Mouse (Mus musculus) gastrocnemius, adult 8-10 months (tissue): ENCODE results near the gene Fam189a1. TPM values are rescaled to one million over a fixed set of nuclear protein-coding genes. Genes with fewer than 3 reads are reported as not detected.

Experiments used
- DNase-seq, 2 experiments: peaks; one replicate each; pipeline ENCODE4 v3.0.0; 2022; ENCODE audit warnings: low spot score in 2 of 2
- total RNA-seq, 4 experiments: library from RNA; stranded (reverse); gene quantifications; 2 replicates each; pipeline ENCODE4 v1.2.4; 2022

Fam189a1 gene
- total RNA-seq, result not detected

DNA sequence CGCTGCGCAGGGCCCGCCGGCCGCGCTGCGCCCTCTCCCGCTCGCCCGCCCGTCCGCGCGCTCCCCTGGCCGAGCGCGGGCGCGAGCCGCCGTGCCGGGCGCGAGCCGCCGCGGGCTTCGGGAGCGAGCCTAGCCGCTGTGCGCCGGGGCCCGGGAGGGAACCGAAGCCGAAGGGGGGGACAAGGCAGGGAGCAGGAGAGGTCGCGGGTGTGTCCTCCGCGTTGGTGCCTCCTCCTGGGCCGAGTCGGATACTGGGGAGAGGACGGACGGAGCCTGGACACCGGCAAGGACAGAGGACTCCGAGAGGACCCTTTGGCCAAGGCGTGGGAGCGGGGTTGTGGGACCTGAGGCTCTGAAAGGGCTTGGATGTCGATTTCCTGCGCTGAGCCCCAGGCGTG lies at the start of gene Fam189a1:
Gene Fam189a1 (minus strand): TSS at position 57 of the 398 bp plus-strand sequence.
- DNase-seq, result no peak

DNA sequence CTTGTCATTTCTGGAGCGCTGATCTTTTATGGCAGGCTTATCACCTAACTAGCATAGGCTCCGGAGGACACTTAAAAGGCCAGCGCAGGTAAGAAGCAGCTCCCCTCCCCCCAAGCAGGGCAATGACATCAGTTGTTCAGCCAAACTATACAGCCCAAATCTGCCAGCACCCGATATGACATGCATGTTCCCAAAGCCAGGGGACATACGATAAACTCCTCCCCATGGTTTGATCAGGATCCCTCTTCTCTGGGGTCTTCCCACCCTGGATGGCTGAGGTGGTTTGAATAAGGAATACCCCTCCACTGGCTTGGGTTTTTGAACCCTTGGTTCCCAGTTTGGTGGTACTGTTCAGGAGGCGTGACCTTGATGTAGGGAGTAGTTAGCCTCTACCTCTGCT lies 49.7 kb upstream of the Fam189a1 start:
- DNase-seq, result no peak

DNA sequence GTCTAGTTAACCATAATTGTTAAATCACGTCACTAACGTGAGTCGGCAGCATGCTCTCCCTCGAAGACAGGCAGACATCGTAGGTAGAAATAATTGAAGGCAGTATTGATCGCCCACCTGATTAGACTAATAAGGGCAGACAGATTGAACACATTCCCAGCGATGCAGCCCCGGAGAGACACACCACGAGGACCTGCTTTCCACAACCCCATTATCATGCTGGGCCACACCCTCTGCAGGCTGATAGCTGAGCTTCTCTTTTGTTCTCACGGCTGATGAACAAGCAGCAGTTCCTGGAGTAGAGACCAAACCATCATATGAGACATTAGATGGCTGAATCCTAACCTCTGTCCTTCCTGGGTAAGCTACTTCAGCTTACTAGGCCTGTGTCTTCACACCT lies 46.3 kb upstream of the Fam189a1 start:
- no peak for DNase-seq

DNA sequence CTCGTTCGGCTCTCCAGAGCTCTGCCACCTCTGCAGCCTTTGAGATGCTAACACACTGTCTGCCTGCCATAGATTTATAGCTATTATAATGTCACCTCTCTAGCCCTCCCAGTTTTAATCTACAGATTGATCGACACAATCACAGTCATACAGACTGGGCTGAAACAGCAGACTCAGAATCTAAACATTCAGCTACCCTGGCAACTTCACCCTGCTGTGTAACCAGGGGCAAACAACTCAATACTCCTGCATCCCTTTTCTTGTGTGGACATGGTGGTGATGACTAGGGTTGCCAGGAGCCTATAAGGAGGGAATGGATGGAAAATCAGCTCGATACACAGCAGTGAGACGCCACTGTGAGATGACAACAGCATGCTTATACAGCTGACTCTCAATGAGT lies 24.3 kb upstream of the Fam189a1 start:
- DNase-seq, result no peak

DNA sequence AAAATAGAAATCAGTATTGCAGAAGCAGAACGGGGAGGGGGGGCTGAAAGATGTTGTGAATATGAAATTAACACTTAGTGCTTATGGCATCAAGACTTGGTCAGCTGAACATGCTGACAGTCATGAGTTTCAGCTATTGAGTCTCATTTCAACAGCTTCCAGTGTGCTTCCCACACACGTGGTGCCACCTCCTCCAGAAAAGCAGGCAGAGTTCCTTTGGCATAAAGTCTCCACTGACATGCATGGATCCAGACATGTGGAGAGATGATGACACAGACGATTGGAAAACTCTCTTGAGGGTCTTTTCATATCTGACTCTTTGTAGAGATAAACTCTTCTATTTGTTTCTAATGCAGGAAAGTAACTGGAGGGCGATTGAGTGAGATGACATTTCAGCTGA lies 14.4 kb upstream of the Fam189a1 start:
- no peak for DNase-seq

DNA sequence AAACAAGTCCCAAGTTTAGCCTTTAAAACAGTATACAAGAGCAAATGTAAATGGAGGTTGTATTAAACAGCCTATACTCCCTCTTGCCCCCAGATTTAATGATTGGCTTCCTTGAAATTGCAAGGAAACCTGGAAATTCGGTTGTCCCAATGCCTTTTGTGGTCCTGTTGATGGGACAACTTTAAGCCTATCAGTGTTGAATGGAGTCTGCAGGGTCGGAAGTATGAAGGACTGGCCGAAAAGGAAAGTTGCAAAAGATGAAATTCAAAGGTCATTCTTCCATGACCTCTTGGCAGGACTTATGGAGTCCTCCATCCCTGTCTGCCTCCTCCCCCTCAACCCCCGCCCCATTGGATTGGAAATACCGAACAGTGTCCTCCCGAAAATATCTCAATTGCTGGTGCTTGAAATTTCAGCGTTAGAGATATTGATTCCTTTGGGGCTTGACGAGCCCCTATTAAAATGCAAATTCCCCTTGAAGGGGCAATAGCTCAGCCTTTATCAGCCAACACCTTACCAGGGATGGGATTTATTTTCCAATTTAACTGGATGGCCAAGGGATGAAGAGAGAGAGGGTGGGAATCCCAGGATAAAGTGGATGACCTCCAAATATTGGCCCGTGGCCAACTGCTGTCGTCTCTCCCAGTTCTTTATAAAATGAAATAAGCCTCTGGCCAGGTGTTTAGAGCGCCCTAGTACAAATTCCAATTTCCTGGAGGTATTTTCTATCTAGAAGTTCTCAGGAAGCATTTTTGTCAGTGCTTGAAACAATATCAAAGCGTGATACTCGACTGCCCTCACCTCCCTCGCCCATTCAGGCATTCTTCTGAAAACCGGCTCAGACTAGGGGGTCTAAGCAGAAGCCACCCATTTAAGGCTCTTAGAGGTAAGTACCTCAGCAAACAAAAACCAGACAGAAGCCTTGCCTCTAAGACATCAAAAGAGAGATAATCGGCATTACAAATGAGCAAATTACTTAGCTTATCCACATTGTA lies 958 bp upstream of the Fam189a1 start:
- no peak for DNase-seq

DNA sequence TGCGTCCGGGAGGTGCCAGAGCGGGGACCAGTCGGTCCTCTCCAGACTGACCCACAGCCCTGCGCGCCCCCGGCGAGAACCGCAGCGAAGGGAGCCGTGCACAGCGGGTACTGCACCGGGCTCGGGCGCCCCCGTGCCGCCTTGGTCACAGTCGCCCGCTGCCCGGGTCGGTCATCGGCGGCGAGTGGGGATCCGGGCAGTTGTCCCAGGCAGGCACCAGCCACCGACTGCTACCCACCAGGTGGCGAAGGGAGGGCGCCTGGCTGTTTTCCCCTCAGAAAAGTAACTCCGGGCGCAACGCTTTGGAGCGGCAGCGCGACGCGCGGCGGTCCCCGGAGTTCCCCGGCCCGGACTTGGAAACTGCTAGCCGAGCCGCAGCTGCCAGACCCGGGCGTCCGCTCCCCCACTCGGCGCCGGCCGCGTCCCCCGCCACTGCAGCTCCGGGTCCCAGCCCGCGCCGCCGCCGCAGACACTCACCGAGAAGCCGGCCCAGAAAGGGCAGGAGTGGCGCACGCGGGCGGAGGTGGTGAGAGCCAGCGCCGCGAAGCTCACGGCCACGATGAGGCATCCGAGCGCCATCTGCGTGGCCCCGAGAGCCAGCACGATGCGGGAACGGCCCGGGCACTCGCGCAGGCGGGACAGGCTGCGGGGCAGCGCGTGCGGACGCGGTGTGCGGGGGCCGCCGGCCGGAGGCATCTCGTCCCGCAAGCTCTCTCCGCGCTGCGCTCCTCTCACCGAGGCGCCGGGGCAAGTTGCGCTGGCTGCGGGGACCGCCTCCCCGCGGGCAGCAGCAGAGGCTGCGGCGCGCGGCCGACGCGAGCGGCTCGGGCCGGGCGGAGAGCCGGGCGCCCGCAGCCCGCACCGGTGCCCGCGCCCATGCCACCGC lies 499 bp downstream of the Fam189a1 start:
- DNase-seq, result no peak

DNA sequence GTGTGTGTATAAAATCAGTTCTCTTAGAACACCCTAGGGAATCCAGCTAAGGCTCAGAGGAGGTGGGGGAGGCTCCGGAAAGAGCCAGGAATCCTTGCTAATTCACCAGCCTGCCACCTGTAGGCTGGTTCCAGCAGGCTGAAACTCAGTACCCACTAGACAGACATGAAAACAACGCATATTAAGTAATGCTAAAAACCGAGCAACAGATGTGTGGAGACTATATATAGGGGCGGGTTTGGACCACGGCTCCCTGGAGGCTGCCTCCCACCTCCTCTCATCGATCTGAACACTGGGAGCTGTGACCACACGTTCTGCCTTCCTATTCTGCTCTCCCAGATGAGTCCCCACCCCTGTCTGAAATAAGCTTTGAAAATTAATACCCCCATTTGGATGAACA lies 1.8 kb downstream of the Fam189a1 start:
- DNase-seq, result no peak

DNA sequence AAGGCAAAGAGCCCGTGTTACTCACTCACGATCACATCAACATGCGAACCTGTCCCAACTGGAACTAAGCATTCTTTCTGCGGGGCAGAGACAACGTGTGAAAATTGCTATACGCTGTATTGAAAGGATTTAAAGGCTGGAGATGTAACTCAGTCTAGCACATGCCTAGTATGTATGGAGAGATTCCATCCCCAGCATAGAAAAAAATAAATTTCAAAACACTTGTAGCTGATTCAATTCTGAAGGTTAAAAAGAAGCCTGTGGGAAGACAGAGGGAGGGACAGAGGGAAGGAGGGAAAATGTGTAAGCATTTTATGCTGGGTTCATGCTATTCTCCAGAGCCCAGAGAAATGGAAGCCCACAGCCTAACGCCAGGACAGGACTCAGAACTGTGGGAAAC lies 2.5 kb downstream of the Fam189a1 start:
- no peak for DNase-seq

DNA sequence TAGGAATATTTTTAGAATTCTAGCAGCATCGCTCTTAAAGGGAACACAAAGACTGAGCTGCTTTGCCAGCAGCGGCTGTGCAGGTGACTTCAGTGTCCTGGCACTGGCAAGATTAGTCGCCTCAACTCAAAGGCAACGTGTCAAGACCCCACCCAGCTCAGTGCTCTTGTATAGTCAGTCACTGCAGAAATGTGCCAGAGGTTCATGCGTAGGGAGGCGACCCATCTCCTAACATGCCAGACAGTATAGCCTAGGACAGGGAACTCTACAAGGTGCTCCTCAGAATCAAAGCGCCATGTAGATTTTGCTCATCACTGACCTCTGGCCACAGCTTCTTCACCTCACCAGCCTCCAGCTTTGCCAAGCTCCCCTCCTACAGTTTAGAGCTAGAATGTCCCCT lies 4.8 kb downstream of the Fam189a1 start:
- no peak for DNase-seq

DNA sequence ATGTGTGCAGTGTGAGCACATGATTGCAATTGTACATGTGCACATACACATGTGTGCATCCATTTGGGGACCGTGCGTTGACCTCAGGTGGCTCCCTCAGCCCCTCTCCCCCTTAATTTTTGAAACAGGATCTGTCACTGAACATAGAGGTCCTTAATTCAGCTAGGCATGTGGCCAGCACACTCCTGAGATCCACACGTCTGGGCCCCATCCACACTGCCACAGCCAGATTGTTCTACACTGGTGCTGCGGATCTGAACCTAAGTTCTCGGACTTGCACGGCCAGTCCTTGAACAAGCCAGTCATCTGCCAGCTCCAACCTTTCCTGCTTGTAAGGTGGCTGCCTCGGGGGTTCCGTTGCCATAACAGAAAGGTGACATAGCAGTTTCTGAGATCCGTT lies 7.3 kb downstream of the Fam189a1 start:
- DNase-seq, result no peak

DNA sequence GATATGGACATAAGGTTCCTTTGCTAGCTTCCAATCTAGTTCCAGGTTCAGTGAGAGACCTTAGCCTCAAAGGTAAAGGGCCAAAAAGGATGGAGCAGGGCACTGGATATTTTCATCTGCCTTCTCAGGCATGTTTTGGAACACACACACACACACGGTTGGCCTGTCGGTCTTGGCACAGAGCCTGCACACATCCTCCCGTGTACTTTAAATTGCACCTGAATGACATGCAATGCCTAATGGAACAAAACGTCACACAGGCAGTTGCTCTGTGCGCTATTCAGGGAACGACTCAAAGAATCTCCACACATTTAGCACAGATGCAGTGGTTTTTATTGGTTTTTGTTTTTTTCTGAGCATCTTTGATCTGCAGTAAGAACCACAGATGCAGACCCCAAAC lies 11.5 kb downstream of the Fam189a1 start:
- no peak for DNase-seq

DNA sequence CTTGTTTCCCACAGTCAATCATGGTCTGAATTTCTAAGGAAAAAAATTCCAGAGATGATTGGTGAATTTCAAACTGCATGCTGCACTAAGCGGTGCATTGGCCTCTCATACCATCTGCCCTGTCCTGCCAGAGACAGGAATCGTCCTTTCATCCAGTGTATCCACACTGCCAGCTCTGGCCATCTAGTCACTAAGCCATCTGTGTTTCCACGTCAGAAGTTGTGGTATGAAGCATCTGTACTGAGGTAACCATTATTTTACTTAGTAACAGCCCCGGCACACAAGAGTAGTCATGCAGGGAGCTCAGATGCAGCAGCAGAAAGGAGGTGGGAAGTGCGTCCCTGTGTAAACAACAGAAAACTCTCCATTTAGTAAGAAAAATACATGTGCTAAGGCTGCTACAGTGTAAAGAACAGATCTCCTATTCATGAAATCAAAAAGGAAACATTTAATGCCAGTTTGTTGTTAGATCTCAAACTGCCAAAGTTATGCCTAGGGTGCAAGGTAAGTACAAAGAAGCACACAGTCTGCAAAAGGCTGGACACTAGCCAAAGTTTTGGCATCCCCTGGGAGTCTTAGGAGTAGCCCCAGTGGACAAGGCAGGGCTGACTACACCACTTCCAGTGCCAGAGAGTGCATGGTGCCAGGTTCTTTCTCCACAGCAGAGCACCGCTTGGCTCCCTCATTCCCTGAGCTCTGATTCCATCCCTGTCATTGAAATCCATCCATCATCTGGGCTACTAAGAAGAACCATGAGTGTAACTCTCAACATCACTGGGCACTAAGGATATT lies 14.3 kb downstream of the Fam189a1 start:
- DNase-seq, result no peak

DNA sequence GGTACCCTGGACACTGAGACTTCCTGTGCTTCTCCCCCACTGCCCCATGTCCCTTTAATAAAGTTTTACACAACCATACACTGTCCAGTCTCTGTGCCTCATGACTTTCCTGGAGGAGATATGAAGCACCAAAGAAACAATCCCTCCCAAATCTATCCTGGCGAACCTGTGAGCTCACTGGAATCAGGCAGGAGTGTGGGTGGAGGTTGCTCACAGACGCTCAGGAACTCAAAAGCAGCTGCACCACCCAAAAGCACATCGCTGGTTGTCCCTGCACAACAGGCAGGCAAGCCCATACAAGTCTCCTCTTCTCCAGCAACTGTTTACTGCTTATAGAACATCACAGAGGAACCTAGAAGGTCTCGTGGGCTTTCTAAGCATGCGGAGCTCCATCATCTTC lies 15.5 kb downstream of the Fam189a1 start:
- DNase-seq, result no peak

DNA sequence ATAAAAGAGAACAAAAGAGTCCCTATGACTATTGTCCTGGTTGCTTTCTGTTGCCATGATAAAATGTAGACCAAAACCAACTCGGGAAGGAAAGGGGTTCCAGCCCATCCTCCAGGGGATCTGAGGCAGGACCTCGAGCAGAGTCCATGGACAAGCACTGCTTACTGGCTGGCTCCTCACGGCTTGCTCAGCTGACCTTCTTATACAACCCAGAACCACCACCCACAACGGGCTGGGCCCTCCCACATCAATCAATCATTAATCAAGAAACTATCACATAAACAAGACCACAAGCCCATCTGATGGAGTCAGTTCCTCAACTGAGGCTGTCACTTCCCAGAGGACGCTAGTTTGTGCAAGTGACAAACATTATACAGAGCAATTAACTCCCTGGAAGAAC lies 16.3 kb downstream of the Fam189a1 start:
- DNase-seq, result no peak

DNA sequence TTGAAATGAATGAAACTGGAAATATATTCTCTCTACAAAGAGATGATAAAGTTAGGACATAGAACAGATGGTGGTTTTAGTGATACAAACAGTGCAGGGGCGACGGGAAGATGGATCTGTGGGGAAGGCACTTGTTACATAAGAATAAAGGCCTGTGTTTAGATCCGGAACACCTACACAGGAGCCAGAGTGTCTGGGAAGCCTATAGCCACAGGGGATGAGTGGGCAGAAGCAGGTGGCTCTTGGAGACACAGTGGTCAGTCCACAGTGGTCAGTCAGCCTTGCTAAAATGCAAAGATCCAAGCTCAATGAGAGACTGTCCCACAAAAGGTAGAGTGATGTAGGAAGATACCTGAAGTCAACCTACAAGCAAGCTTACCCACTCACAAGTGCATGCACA lies 32.6 kb downstream of the Fam189a1 start:
- no peak for DNase-seq

DNA sequence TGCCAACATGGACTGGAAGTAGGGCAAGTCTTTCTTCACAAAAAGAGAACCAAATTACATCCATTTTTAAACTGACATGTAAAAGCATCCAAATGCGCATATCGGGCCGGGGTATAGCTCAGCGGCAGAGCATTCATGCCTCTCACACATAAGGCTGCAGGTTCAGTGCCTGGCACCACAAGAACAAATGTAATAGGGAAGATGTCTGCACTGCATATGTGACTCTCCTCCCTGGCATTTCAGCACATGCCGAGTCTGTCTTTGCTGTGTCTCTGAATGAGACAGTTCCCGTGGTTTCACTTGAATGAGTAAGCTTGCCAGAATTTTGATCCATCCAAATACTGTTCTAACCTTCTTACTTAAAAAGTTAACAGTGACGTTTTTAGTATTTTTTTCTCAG lies 39.5 kb downstream of the Fam189a1 start:
- no peak for DNase-seq

DNA sequence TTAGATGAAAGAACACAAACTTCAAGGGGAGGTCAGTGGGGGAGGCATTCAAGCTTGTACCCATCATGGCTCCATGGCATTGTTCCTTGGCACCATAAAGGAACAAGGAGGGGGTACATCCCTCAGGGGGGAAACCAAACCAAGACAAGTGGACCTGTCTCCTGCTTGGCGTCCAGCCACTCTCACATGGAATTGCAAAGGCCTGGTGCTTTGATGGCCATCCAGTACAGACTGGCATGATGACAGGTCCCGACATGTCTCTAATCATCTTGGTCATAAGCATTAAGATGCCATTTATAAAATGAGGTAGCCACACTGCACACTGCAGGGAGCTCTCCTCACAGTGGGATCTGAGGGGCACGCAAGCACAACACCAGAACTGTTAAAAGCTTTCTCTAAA lies 41.0 kb downstream of the Fam189a1 start:
- no peak for DNase-seq

DNA sequence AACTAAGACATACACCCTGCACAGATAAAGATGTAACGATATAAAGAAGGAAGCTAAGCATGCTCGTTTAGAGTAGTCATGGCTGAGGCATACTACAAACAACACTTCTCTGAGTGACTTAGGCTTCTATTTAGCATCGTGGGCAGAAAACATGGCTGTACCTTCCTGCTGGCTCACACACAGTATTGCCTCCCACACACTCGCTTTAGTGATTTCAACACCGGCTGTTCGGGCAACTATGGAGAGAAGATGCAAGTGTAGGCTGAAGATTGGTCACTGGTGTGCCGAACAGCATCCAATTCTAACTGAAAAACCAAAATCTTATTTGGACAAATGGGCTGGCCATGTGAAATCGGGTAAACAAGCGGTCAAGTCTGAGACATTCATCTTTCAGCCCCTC lies 44.7 kb downstream of the Fam189a1 start:
- DNase-seq, result no peak

DNA sequence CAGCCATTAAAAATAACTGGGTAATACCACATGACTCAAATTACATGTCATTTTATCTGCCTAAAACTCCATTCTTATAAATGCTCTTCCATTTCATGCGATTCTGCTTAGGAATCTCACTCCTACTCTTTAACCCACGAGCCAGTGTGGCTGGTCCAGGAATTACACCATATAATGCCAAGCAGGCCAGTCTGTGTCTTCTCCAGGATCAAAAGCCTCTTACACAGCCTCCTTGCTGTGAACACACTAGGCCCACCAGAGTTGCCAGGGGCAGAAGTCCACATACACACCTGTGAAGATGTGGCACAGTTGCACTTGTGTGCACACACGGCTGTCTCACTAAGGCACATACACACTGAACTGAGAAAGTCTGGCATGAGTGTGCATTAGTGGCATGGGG lies 50.8 kb downstream of the Fam189a1 start:
- DNase-seq, result no peak

DNA sequence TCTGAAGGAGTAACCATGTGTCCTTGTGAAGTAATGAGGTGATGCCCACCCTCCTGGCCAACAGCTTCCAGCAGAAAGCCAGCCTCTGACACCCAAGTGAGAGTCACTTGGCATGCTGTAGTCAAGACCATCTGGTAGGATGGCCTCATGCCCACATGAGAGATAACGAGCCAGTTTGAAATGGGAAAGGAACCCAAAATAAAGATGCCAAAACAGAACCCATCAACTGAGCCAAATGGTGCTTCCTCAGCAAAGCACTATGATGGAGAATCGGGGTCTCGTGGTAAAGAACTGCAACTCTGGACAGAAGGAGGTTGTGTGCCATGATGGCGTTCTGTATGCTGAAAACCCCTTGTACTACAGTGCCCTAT lies 51.3 kb downstream of the Fam189a1 start:
- no peak for DNase-seq
